Mouse (Mus musculus): Measurements from ENCODE around the gene Kyat1. TPM values are rescaled to one million over a fixed set of nuclear protein-coding genes. Genes with fewer than 3 reads are reported as not detected.
"Not testable (repeated sequence)": the region's sequence is repeated elsewhere in the genome, so short reads cannot be mapped to it uniquely, and the experiment has no call there.

The Kyat1 gene
- total RNA-seq, 2 experiments from 2014 or later, result 26.8 to 29.5 TPM

DNA sequence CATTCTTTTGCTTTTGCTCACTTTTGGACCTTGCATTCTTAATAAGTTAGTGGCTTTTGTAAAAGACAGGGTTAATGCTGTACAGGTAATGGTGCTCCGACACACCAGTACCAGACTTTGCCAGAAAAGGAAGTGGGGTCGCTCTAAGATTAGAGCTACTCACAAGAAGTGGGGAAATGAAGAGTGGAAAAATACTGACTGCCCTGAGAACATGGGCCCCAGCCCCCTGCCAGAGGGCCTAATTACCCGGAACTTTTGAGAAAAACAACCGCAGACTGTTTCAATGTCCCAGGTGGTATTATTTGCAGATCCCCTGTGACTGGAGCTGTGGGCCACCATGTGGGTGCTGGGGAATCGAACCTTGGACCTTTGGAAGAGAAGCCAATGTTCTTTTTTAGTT lies 29.9 kb upstream of the Kyat1 start:
- DNase-seq, result no peak
- intact Hi-C loops (cut with DNase I), result no loop called here

GRCm38 (mm10) chr2:30216293-30216692 lies 10.6 kb upstream of the Kyat1 start:
- no peak for DNase-seq

GRCm38 (mm10) chr2:30215493-30215892 lies 9.8 kb upstream of the Kyat1 start:
- no peak for DNase-seq
- intact Hi-C loops (cut with DNase I), result no loop called here

More at GRCm38 (mm10) chr2:30216293-30216692, 10.6 kb upstream of the Kyat1 start:
- intact Hi-C loops (cut with DNase I), result no loop called here

DNA sequence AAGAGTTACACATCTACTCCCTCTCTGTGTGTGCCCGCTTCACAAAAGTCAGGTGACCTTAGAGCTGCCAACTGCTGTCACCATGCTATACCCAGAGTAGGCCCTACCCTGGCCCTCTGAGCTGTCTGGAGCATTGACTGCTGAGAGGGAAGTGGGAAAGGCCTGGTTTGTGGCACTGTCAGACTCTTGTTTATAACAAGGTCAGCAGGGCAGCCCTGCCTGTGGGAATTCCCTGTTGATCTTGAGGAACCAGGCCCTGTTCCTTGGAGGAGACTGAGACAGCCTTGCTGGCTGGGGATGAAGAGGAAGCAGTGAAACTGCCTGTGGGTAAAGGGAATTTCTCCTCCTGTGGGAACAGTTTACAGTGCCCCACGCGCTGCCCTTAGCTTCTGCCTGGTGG lies 9.1 kb upstream of the Kyat1 start:
- DNase-seq, result no peak
- intact Hi-C loops (cut with DNase I), result no loop called here

- intact Hi-C loops (cut with DNase I), result no loop called here
- no peak for DNase-seq
Observed at GRCm38 (mm10) chr2:30212951-30213350, 7.3 kb upstream of the Kyat1 start.

GRCm38 (mm10) chr2:30212169-30212545 lies 6.5 kb upstream of the Kyat1 start:
- DNase-seq, result no peak
- intact Hi-C loops (cut with DNase I), result no loop called here

- no peak for DNase-seq
- intact Hi-C loops (cut with DNase I), result no loop called here
Observed at GRCm38 (mm10) chr2:30211408-30212168, 5.9 kb upstream of the Kyat1 start.

DNA sequence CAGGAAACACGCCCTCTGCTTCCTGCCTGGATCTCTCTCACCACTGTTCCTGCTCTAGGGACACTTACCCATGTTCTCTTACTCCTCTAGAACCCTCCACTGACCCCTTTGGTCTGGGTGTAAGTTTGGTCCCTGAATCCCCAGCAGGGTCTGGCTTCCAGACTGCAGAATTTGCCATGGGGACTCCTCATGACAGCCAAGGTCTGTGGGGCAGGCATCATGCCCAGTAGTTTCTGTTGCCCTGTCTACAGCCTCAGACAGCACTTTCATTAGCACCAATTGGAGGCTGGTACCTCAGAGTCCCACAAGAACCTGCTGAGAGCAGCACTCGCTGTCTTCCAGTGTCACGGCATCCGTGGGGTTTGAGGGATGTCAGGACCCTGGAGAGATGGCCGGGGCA lies 2.2 kb upstream of the Kyat1 start:
- no peak for DNase-seq
- intact Hi-C loops (cut with DNase I), result loop anchor here (2.0 kb wide), 1 partner anchor 29 kb away; the partner anchor contains the start of gene Lrrc8a

DNA sequence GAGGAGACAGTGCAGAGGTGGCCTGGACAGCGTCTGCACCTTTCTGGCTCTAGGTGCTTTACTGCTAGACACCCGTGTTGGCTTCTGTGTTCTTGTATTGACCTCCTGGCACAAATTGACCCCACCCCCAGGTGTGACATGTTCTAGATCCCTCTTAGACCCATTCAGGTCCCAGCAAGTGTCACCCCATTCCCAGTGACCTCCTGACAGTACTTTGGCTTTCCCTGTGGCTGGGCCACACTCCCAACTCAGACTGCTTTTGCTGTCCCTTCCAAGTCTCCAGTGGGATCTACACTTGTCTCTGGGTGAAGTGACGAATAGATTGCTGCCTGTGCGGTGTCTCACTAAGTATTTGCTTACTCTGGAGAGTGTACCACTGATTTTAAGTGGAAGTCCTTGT lies 1.8 kb upstream of the Kyat1 start:
- intact Hi-C loops (cut with DNase I), result loop anchor here (2.0 kb wide), 1 partner anchor 29 kb away; the partner anchor contains the start of gene Lrrc8a
- no peak for DNase-seq

DNA sequence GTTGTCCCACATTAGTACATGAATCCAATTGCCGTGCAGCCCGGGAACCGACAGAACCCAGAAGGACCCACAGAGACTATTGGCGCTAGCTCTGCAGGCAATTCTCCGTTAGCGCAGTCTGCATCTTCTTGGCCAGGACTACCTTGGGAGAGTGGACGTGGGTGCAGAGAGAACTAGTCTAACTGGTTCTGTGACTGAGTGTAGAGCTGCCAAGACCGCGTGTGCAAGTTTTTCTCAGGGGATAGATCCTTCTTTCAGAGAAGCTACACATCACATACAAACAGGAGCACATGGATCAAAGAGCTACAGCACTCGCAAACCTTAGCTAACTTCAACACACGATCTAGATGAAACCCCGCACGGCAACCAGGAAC lies 405 bp downstream of the Kyat1 start:
- intact Hi-C loops (cut with DNase I), result no loop called here
- DNase-seq, result no peak

DNA sequence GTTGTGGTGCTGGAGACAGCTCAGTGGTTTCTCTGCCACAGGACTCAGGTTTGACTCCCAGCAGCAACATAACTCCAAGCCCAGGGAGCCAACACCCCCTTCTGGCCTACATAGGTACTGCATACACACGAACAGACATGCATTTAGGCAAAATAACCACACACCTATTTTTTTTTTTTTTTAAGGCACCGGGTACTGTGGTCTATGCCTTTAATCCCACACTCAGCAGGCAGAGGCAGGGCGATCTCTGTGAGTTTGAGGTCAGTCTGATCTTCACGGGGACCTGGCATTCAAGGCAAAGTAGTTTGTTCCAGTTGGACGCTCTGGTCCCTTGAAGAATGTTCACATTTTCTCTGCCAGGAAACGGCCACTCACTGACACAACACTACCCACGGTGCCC lies 2.2 kb downstream of the Kyat1 start:
- DNase-seq, result no peak
- intact Hi-C loops (cut with DNase I), result loop anchor here (2.0 kb wide), 1 partner anchor 25 kb away; the partner anchor contains the start of gene Spout1

DNA sequence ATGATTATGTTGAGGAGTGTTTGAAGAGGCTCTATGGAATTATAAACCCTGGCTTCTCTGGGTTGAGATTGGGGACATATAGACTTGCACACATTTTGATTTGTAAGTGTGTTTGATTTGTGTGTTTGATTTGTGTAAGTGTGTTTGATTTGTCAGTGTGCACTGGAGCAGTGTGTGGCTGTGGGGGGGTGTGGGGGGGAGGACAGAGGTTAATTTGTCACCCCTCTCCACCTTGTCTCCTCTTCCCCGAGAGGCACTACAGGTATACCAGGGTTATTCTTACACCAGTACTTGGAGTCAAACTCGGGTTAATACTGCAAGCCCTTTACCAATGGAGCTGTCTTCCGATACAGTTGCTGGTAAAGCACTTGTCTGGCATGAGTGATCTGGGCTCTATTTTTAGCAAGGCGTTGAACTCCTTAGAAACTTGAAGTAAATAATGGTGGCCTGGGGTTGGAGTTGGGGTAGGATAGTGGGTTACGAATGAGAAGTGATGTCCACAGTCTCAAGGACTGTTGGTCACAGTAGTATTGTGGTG lies 5.2 kb downstream of the Kyat1 start:
- intact Hi-C loops (cut with DNase I), result no loop called here
- no peak for DNase-seq

GRCm38 (mm10) chr2:30199984-30200383 lies 5.7 kb downstream of the Kyat1 start:
- intact Hi-C loops (cut with DNase I), result no loop called here
- DNase-seq, result no peak

- DNase-seq, result no peak
- intact Hi-C loops (cut with DNase I), result no loop called here
Observed at GRCm38 (mm10) chr2:30198021-30198420, 7.6 kb downstream of the Kyat1 start.

GRCm38 (mm10) chr2:30194656-30195055 lies 11.0 kb downstream of the Kyat1 start:
- DNase-seq, result no peak
- intact Hi-C loops (cut with DNase I), result loop anchor here (5.0 kb wide), 1 partner anchor 88 kb away; the partner anchor contains the start of gene Gm28038

DNA sequence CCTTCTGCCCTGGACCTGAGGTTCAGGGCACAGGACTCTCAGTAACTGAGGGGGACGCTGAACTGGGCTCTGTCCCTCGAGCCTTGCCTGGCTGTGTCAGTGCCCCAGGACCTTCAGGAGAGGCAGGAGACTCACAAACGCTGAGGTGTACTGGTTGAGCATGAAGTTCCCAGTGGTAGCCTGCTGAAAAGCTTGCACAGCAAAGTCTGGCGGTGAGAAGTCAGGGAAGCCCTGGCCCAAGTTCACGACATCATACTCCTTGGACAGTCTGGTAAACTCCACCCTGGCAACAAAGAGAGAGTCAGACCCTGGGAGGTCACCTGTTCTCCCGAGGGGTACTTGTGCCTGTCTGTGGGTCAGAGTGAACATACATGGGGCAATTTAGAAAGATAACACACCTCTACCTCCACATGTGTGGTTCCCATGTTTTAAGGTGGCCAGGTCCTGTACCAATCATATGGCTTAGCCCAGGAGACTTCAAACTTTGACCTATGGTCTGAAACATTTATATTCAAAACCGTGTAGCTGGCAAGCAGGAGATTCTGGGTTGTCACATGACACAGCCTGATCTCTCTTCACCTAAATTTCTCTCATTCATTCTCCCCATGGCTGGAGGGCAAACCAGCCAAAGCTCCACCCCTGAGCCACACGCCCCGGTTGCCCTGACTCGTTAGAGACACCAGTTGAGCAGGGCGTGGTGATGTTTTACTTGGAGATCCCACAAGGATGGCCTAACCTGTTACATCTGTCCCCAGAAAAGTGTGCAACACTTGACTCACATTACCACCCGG lies 13.7 kb downstream of the Kyat1 start:
- DNase-seq, result no peak
- intact Hi-C loops (cut with DNase I), result loop anchor here (5.0 kb wide), 1 partner anchor 90 kb away; the partner anchor contains the start of gene Gm28038

- intact Hi-C loops (cut with DNase I), result no loop called here
- DNase-seq, result no peak
Observed at GRCm38 (mm10) chr2:30185681-30186080, 20.0 kb downstream of the Kyat1 start.

GRCm38 (mm10) chr2:30185276-30185675 lies 20.4 kb downstream of the Kyat1 start:
- DNase-seq, result no peak
- intact Hi-C loops (cut with DNase I), result no loop called here

- intact Hi-C loops (cut with DNase I), result no loop called here
- no peak for DNase-seq
Observed at GRCm38 (mm10) chr2:30183721-30184120, 21.9 kb downstream of the Kyat1 start.

DNA sequence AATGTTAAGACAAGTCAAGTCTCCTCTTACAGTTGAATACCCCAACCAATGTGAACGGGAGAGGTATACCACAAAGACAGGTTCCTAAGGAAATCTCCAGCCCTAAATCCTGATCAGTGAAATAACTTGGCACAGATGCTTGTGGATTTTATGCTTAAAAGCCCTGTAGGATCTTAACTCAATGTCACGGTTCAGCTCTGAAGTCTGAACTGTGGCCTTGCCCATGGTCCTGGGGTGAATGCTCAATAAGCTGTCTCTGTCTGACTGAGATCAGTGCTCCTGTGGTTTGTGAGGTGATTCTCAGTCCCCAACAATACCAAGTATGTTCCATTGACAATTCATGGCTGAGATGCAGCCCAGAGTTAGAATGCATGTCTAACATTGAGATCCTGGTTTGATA lies 23.2 kb downstream of the Kyat1 start:
- no peak for DNase-seq
- intact Hi-C loops (cut with DNase I), result no loop called here

GRCm38 (mm10) chr2:30178711-30179110 lies 26.9 kb downstream of the Kyat1 start:
- not testable (repeated sequence) for DNase-seq
- intact Hi-C loops (cut with DNase I), result loop anchor here (2.0 to 5.0 kb wide), 2 partner anchors 24 to 94 kb away; no protein-coding TSS in a partner anchor
